Mouse (Mus musculus) stomach, postnatal 0 days (tissue): ENCODE results near the gene Pcdh7. TPM values are rescaled to one million over a fixed set of nuclear protein-coding genes. Genes with fewer than 3 reads are reported as not detected.

ENCODE experiments used
- ATAC-seq: fragments of 200-750 bp; cut with Nextera tagmentation; 2 replicates; pipeline ENCODE4 v1.8.0; 2017; ENCODE audit not compliant: low FRiP score, low TSS enrichment
- DNase-seq: peaks from one replicate; pipeline ENCODE4 v3.0.0-alpha.2; 2016; ENCODE audit warnings: low spot score
- H3K27ac ChIP-seq: fragments of 300-500 bp; sonication (generic); replicated peaks from 2 replicates; pipeline ENCODE4 v1.5.1; 2014; ENCODE audit warnings: mild to moderate bottlenecking, control low read depth
- H3K27me3 ChIP-seq: fragments of 300-500 bp; sonication (generic); 2 replicates; pipeline ENCODE4 v1.6.1; 2014; ENCODE audit warnings: low read length; ENCODE audit not compliant: control insufficient read depth, insufficient read depth
- H3K36me3 ChIP-seq: fragments of 300-500 bp; sonication (generic); 2 replicates; pipeline ENCODE4 v1.6.1; 2014; ENCODE audit warnings: low read length, mixed read lengths; ENCODE audit not compliant: control insufficient read depth, insufficient read depth
- H3K4me1 ChIP-seq: fragments of 300-500 bp; sonication (generic); replicated peaks from 2 replicates; pipeline ENCODE4 v1.6.1; 2014; ENCODE audit warnings: antibody characterized with exemption; ENCODE audit not compliant: control insufficient read depth, insufficient read depth
- H3K4me2 ChIP-seq: fragments of 300-500 bp; sonication (generic); replicated peaks from 2 replicates; pipeline ENCODE4 v1.6.1; 2014; ENCODE audit warnings: low read depth, mild to moderate bottlenecking, control low read depth, moderate library complexity
- H3K4me3 ChIP-seq: fragments of 300-500 bp; sonication (generic); 2 replicates; pipeline ENCODE4 v1.5.1; 2014; ENCODE audit warnings: low read depth, low read length, control low read depth
- H3K9ac ChIP-seq: fragments of 300-500 bp; sonication (generic); 2 replicates; pipeline ENCODE4 v1.6.1; 2014; ENCODE audit warnings: mild to moderate bottlenecking, low read length, control low read depth, mixed read lengths
- H3K9me3 ChIP-seq: fragments of 300-500 bp; sonication (generic); 2 replicates; pipeline ENCODE4 v1.6.1; 2016; ENCODE audit warnings: low read length; ENCODE audit not compliant: control insufficient read depth
- CTCF ChIP-seq: IDR thresholded peaks from 2 replicates; pipeline ENCODE4 v1.5.1; 2016; ENCODE audit warnings: antibody characterized with exemption, low read depth, mild to moderate bottlenecking, moderate library complexity
- EP300 ChIP-seq: optimal IDR thresholded peaks from 2 replicates; pipeline ENCODE3; 2016; ENCODE audit warnings: antibody characterized with exemption
- WGBS: fragments of 180-500 bp; shearing (Covaris S2); extraction: QIAGEN DNeasy Blood & Tissue Kit; methylation state at CpG from one replicate; pipeline ENCODE4 v1.1.7; 2014; 5-methylcytosine and 5-hydroxymethylcytosine counted together
- polyA plus RNA-seq: library from polyadenylated mRNA; unstranded; fragments of >200 nt; fragmentation: Nextera tagmentation; extraction: Ambion mirVana; gene quantifications from 2 replicates; pipeline ENCODE4 v1.2.1, GENCODE M21; 2015

Gene Pcdh7
- polyA plus RNA-seq, 1 experiment from 2014 or later = 6.4 TPM

- no peak for DNase-seq
Observed at GRCm38 (mm10) chr5:57884982-57885381, 167.2 kb downstream of the Pcdh7 start.

GRCm38 (mm10) chr5:57899018-57899614, 181.3 kb downstream of the Pcdh7 start:
- Histone ChIP-seq H3K27me3 (no peaks in the 10 kb centered on the region), H3K4me1 (no peaks in the 10 kb centered on the region), H3K4me3 (no peak overlapping the region), H3K27ac (no peak overlapping the region), H3K4me2 (no peak overlapping the region), H3K9me3 (no peaks in the 10 kb centered on the region), H3K36me3 (no peaks in the 10 kb centered on the region), H3K9ac (no peak overlapping the region)
- WGBS = 67% methylated on average over 7 of the region's 7 CpGs
- no peak for TF ChIP-seq EP300
- TF ChIP-seq CTCF = no peak
- ATAC-seq (no peak), DNase-seq (no peak)

More at GRCm38 (mm10) chr5:57884982-57885381, 167.2 kb downstream of the Pcdh7 start:
- H3K27ac ChIP-seq = no peak overlapping the region
- no peak overlapping the region for H3K4me2 ChIP-seq
- ATAC-seq = no peak
- TF ChIP-seq EP300 (no peak), CTCF (no peak)
- H3K27me3 ChIP-seq = no peaks in the 10 kb centered on the region
- H3K9ac ChIP-seq = no peak overlapping the region
- H3K4me1 ChIP-seq = no peaks in the 10 kb centered on the region
- no peak overlapping the region for H3K4me3 ChIP-seq
- no peaks in the 10 kb centered on the region for H3K36me3 ChIP-seq
- H3K9me3 ChIP-seq = no peaks in the 10 kb centered on the region

- no peak for TF ChIP-seq CTCF
- TF ChIP-seq EP300 = no peak
- 65% methylated on average over 4 of the region's 4 CpGs for WGBS
- Histone ChIP-seq H3K4me1 (no peaks in the 10 kb centered on the region), H3K27me3 (no peaks in the 10 kb centered on the region), H3K4me2 (no peak overlapping the region), H3K9ac (no peak overlapping the region), H3K27ac (no peak overlapping the region), H3K36me3 (no peaks in the 10 kb centered on the region), H3K4me3 (no peak overlapping the region), H3K9me3 (no peaks in the 10 kb centered on the region)
- DNase-seq (no peak), ATAC-seq (no peak)
Observed at GRCm38 (mm10) chr5:57907218-57907617, 189.5 kb downstream of the Pcdh7 start.

GRCm38 (mm10) chr5:57921140-57921539, 203.4 kb downstream of the Pcdh7 start:
- no peak for TF ChIP-seq EP300
- no peak for TF ChIP-seq CTCF
- H3K9me3 ChIP-seq = no peaks in the 10 kb centered on the region
- no peak overlapping the region for H3K9ac ChIP-seq
- no peak overlapping the region for H3K4me2 ChIP-seq
- 87% methylated on average over 5 of the region's 5 CpGs for WGBS
- no peaks in the 10 kb centered on the region for H3K36me3 ChIP-seq
- no peak overlapping the region for H3K4me3 ChIP-seq
- no peaks in the 10 kb centered on the region for H3K4me1 ChIP-seq
- H3K27ac ChIP-seq = no peak overlapping the region
- DNase-seq (no peak), ATAC-seq (no peak)
- no peaks in the 10 kb centered on the region for H3K27me3 ChIP-seq

- ATAC-seq (no peak), DNase-seq (no peak)
- Histone ChIP-seq H3K27ac (no peak overlapping the region), H3K4me1 (no peaks in the 10 kb centered on the region), H3K4me3 (no peak overlapping the region), H3K36me3 (no peaks in the 10 kb centered on the region), H3K27me3 (no peaks in the 10 kb centered on the region), H3K9ac (no peak overlapping the region), H3K9me3 (no peaks in the 10 kb centered on the region), H3K4me2 (no peak overlapping the region)
- TF ChIP-seq CTCF (no peak), EP300 (no peak)
- WGBS = 90% methylated on average over 5 of the region's 5 CpGs
Observed at GRCm38 (mm10) chr5:57931331-57931730, 213.6 kb downstream of the Pcdh7 start.

DNA sequence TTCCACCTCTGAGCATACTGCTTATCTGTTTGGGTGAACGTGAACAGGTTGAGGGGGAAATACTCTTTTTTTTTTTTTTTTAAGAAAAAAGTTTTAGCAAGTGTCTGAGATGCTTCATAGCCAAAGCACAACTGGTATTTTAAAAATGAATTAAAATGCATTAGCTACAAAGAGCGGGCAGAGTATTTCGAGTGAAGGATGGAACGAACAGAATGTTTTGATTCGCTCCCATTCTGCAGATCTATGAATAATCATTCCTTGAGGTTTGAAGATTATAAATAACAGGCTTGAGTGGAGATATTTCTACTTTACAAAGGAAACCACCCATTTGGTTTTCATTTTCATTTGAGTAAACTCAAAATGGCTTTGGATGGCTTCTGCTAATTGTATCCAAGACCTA, 214.0 kb downstream of the Pcdh7 start:
- Histone ChIP-seq H3K27ac (no peak overlapping the region), H3K27me3 (no peaks in the 10 kb centered on the region), H3K4me2 (no peak overlapping the region), H3K4me1 (no peaks in the 10 kb centered on the region), H3K36me3 (no peaks in the 10 kb centered on the region), H3K9me3 (no peaks in the 10 kb centered on the region), H3K9ac (no peak overlapping the region), H3K4me3 (no peak overlapping the region)
- TF ChIP-seq EP300 (no peak), CTCF (no peak)
- 91% methylated on average over 5 of the region's 5 CpGs for WGBS
- no peak for DNase-seq
- ATAC-seq = no peak
